Mouse (Mus musculus) E14TG2a.4 (cell line): ENCODE results near the gene Gm20388.

Experiments used
- CTCF ChIP-seq: conservative IDR thresholded peaks from 2 replicates; pipeline ENCODE4 v1.5.1; 2014; ENCODE audit warnings: low read length
- POU5F1 ChIP-seq: IDR thresholded peaks from 2 replicates; pipeline ENCODE4 v1.6.1; 2014; ENCODE audit warnings: low read length, borderline replicate concordance

GRCm38 (mm10) chr8:122606810-122607209 lies 2696.2 kb downstream of the Gm20388 start:
- TF ChIP-seq CTCF = no peak
- no peak for TF ChIP-seq POU5F1
